Mouse (Mus musculus): ENCODE results near the gene Foxp1. TPM values are rescaled to one million over a fixed set of nuclear protein-coding genes. Genes with fewer than 3 reads are reported as not detected.

The Foxp1 gene
- polyA plus RNA-seq, 1 experiment from 2014 or later = 70.4 TPM

- Histone ChIP-seq H3K9ac (replicated peaks) (no peak overlapping the region), H3K27me3 (no peaks in the 10 kb centered on the region), H3K27ac (no peak overlapping the region), H3K9me3 (no peaks in the 10 kb centered on the region), H3K4me2 (replicated peaks) (no peak overlapping the region), H3K36me3 (no peaks in the 10 kb centered on the region), H3K4me3 (replicated peaks) (no peak overlapping the region), H3K4me1 (replicated peaks) (no peaks in the 10 kb centered on the region; the same call in 1 of the 2 replicates)
- 53% methylated on average over 5 of the region's 5 CpGs for WGBS
- ATAC-seq = no peak
These were observed 11.8 kb upstream of the Foxp1 start for GRCm38 (mm10) chr6:99534211-99534745.

GRCm38 (mm10) chr6:99532458-99532857 is 9.9 kb upstream of the Foxp1 start:
- H3K36me3 ChIP-seq = peaks cover 2% of the 10 kb centered on the region; the same call in 1 of the 2 replicates
- H3K27me3 ChIP-seq = no peaks in the 10 kb centered on the region
- H3K9me3 ChIP-seq = peaks cover 2% of the 10 kb centered on the region; the same call in 1 of the 2 replicates
- no peak overlapping the region for H3K4me2 ChIP-seq (replicated peaks)
- H3K9ac ChIP-seq (replicated peaks) = no peak overlapping the region
- H3K4me3 ChIP-seq (replicated peaks) = no peak overlapping the region
- H3K27ac ChIP-seq = no peak overlapping the region
- no peak for ATAC-seq
- 92% methylated on average over 4 of the region's 4 CpGs for WGBS
- no peaks in the 10 kb centered on the region; the same call in 1 of the 2 replicates for H3K4me1 ChIP-seq (replicated peaks)

GRCm38 (mm10) chr6:99528972-99529371 is 6.5 kb upstream of the Foxp1 start:
- Histone ChIP-seq H3K27ac (no peak overlapping the region), H3K4me3 (replicated peaks) (no peak overlapping the region), H3K4me2 (replicated peaks) (no peak overlapping the region), H3K27me3 (no peaks in the 10 kb centered on the region), H3K36me3 (peaks cover 10% of the 10 kb centered on the region; the same call in 1 of the 2 replicates), H3K9me3 (peaks cover 5% of the 10 kb centered on the region; the same call in 1 of the 2 replicates), H3K9ac (replicated peaks) (no peak overlapping the region), H3K4me1 (replicated peaks) (peaks cover 5% of the 10 kb centered on the region)
- WGBS = 72% methylated on average over 2 of the region's 2 CpGs
- no peak for ATAC-seq

- H3K9ac ChIP-seq (replicated peaks) = no peak overlapping the region
- 96% methylated on average over 6 of the region's 6 CpGs for WGBS
These were observed 5.1 kb upstream of the Foxp1 start for GRCm38 (mm10) chr6:99527457-99528105.

GRCm38 (mm10) chr6:99525351-99525750 is 2.8 kb upstream of the Foxp1 start:
- no peak overlapping the region for H3K4me2 ChIP-seq (replicated peaks)
- no peak overlapping the region for H3K9ac ChIP-seq (replicated peaks)

More at GRCm38 (mm10) chr6:99527457-99528105, 5.1 kb upstream of the Foxp1 start:
- Histone ChIP-seq H3K9me3 (peaks cover 5% of the 10 kb centered on the region; the same call in 1 of the 2 replicates), H3K27ac (no peak overlapping the region), H3K27me3 (no peaks in the 10 kb centered on the region), H3K4me2 (replicated peaks) (no peak overlapping the region), H3K4me1 (replicated peaks) (peaks cover 12% of the 10 kb centered on the region), H3K36me3 (peaks cover 10% of the 10 kb centered on the region; the same call in 1 of the 2 replicates), H3K4me3 (replicated peaks) (no peak overlapping the region)
- ATAC-seq = no peak

GRCm38 (mm10) chr6:99523679-99524370 is 1.3 kb upstream of the Foxp1 start:
- Histone ChIP-seq H3K4me3 (replicated peaks) (peak overlapping the region; percentile 78), H3K9me3 (peaks cover 5% of the 10 kb centered on the region; the same call in 1 of the 2 replicates), H3K4me2 (replicated peaks) (peak overlapping the region; percentile 100), H3K4me1 (replicated peaks) (peaks cover 28% of the 10 kb centered on the region), H3K9ac (replicated peaks) (peak overlapping the region; percentile 93), H3K27ac (peak overlapping the region; percentile 99), H3K36me3 (peaks cover 10% of the 10 kb centered on the region; the same call in 1 of the 2 replicates), H3K27me3 (no peaks in the 10 kb centered on the region)
- ATAC-seq = no peak
- 26% methylated on average over 10 of the region's 10 CpGs for WGBS

More at GRCm38 (mm10) chr6:99525351-99525750, 2.8 kb upstream of the Foxp1 start:
- H3K36me3 ChIP-seq = peaks cover 10% of the 10 kb centered on the region; the same call in 1 of the 2 replicates
- no peak for ATAC-seq
- H3K27ac ChIP-seq = no peak overlapping the region
- peaks cover 18% of the 10 kb centered on the region for H3K4me1 ChIP-seq (replicated peaks)
- peaks cover 5% of the 10 kb centered on the region; the same call in 1 of the 2 replicates for H3K9me3 ChIP-seq
- WGBS = 61% methylated on average over 8 of the region's 8 CpGs
- no peaks in the 10 kb centered on the region for H3K27me3 ChIP-seq
- no peak overlapping the region for H3K4me3 ChIP-seq (replicated peaks)

GRCm38 (mm10) chr6:99523109-99523632 is 650 bp upstream of the Foxp1 start:
- peaks cover 31% of the 10 kb centered on the region for H3K4me1 ChIP-seq (replicated peaks)
- peaks cover 10% of the 10 kb centered on the region; the same call in 1 of the 2 replicates for H3K36me3 ChIP-seq
- H3K4me2 ChIP-seq (replicated peaks) = peak overlapping the region; percentile 100
- H3K9ac ChIP-seq (replicated peaks) = peak overlapping the region; percentile 93
- under 1% methylated on average over 22 of the region's 22 CpGs for WGBS
- peak overlapping the region; percentile 78 for H3K4me3 ChIP-seq (replicated peaks)
- peak; percentile 57 for ATAC-seq
- peak overlapping the region; percentile 99 for H3K27ac ChIP-seq
- H3K9me3 ChIP-seq = peaks cover 5% of the 10 kb centered on the region; the same call in 1 of the 2 replicates
- H3K27me3 ChIP-seq = no peaks in the 10 kb centered on the region

- Histone ChIP-seq H3K27ac (peak overlapping the region; percentile 99), H3K9ac (replicated peaks) (peak overlapping the region; percentile 93), H3K9me3 (no peaks in the 10 kb centered on the region), H3K4me1 (replicated peaks) (peaks cover 31% of the 10 kb centered on the region), H3K27me3 (no peaks in the 10 kb centered on the region), H3K4me3 (replicated peaks) (peak overlapping the region; percentile 78), H3K4me2 (replicated peaks) (peak overlapping the region; percentile 100), H3K36me3 (peaks cover 2% of the 10 kb centered on the region; the same call in 1 of the 2 replicates)
- under 1% methylated on average over 64 of the region's 64 CpGs for WGBS
- ATAC-seq = peak; percentile 53
These were observed 721 bp downstream of the Foxp1 start for GRCm38 (mm10) chr6:99521641-99522358.

GRCm38 (mm10) chr6:99521038-99521640 is 1.4 kb downstream of the Foxp1 start:
- H3K9me3 ChIP-seq = no peaks in the 10 kb centered on the region
- H3K36me3 ChIP-seq = no peaks in the 10 kb centered on the region
- H3K4me2 ChIP-seq (replicated peaks) = peak overlapping the region; percentile 100
- H3K27ac ChIP-seq = peak overlapping the region; percentile 99
- H3K27me3 ChIP-seq = no peaks in the 10 kb centered on the region
- peak; percentile 68 for ATAC-seq
- peak overlapping the region; percentile 78 for H3K4me3 ChIP-seq (replicated peaks)
- H3K4me1 ChIP-seq (replicated peaks) = peaks cover 36% of the 10 kb centered on the region
- WGBS = under 1% methylated on average over 54 of the region's 54 CpGs
- peak overlapping the region; percentile 93 for H3K9ac ChIP-seq (replicated peaks)

- Histone ChIP-seq H3K36me3 (no peaks in the 10 kb centered on the region), H3K9me3 (no peaks in the 10 kb centered on the region), H3K4me2 (replicated peaks) (peak overlapping the region; percentile 100), H3K9ac (replicated peaks) (peak overlapping the region; percentile 93), H3K27ac (peak overlapping the region; percentile 99), H3K4me1 (replicated peaks) (peaks cover 40% of the 10 kb centered on the region), H3K27me3 (no peaks in the 10 kb centered on the region), H3K4me3 (replicated peaks) (peak overlapping the region; percentile 78)
- under 1% methylated on average over 25 of the region's 27 CpGs for WGBS
- ATAC-seq = peak; percentile 74
These were observed 1.9 kb downstream of the Foxp1 start for GRCm38 (mm10) chr6:99520676-99521037.
